Mouse (Mus musculus) brain, embryonic 14.5 days (tissue): ENCODE results near the gene Col7a1.

Source experiments
- CTCF ChIP-seq: fragments of 200-500 bp; IDR thresholded peaks from 2 replicates; pipeline ENCODE4 v1.5.1; 2012; ENCODE audit warnings: inconsistent platforms, mild to moderate bottlenecking, moderate library complexity, borderline replicate concordance; ENCODE audit not compliant: insufficient read depth, insufficient read length; ENCODE audit errors: extremely low read depth
- POLR2A ChIP-seq: fragments of 200-500 bp; IDR thresholded peaks from 2 replicates; pipeline ENCODE4 v1.6.1; 2012; ENCODE audit warnings: mild to moderate bottlenecking, inconsistent platforms, borderline replicate concordance; ENCODE audit not compliant: poor library complexity, insufficient read depth, insufficient read length, severe bottlenecking; ENCODE audit errors: extremely low read depth

GRCm38 (mm10) chr9:109007025-109007780 lies 53.8 kb downstream of the Col7a1 start:
- no peak for TF ChIP-seq POLR2A
- TF ChIP-seq CTCF = no peak
